Mouse (Mus musculus): Measurements from ENCODE around the gene Fam124a.

DNA sequence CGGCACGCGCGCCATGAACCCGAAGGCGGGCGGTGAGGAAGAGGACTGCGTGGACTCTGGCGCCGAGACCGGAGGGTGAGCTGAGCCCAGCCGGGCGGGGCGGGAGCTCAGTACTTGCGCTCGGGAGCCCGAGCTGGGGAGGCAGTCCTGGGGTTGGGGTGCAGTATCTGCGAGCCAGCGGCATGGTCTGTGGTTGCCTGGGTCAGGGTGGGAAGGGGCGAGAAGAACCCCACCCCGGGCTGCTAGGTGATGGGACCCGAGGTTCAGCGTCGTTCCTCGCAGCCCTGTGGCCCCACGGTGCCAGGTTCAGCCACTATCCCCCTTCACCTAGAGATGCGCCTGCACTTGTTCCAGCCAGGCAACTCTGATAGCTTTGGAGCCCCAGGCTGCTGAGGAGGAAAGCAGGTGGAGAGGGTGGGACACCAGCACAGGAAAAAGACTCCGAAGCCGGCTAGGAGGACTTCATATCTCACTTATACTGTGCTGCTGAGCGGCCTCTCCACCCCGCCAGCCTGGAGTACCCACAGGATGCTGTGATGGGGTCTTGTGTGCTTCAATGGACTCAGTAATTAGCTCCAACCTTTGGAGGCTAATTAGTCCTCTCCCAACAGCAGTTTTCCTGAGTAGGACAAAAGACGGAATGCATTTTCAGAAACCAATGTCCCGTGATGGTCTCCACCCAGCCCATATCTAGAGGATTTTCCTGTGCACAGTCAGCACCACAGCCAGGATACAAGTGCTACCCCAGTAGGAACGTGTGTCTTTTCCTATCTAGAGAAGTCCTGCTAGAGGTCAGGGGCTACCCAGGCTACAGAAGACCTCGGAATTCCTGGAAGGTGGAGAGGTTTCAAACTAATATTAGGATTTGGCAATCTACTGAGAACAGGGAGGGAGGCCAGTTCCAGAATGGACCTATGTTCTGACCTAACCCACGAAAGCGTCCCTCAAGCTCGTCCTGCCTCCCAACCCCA lies 588 bp downstream of the Fam124a start:
- TF ChIP-seq CTCF (IDR thresholded peaks at IDR 0.05; ENCODE audit: control insufficient read depth, insufficient read depth, insufficient read length): no peak
- no peak for TF ChIP-seq MYOD1 (IDR thresholded peaks at IDR 0.05; ENCODE audit: control insufficient read depth, insufficient read length, low read depth)

Data from C2C12 (cell line).